Comparison of ENCODE assay signal across 10 mouse cellular contexts in the genomic region with DNA sequence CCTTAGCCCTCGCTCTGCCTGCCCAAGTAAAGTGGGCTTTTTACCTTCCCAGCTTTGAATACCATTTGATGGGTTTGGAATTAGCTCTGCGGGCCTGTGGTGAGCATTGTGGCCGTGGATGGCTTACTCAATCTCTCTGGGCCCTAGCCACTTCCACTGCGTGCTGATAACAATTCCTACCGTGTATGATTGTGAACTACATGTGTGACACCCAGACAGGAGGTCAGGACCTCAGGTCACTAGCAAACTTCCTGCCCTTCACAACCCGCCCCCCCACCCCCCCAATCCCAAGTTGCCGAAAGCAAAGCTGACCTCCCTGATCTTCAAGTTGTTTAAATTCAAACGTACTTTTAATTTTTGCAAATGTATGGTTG.
DNase-seq lines count a peak whose midpoint lies in the region; ATAC-seq and TF ChIP-seq lines count a peak whose summit lies in the region.
"Had no signal": no experiment of that assay in that cellular context is flagged by ENCODE, and none has a peak within 500 bp of the region (broad histone marks: within the 10 kb centered on the region; RNA-seq: fewer than 3 reads in every experiment).

No protein-coding gene starts in this region.

- TF ChIP-seq CTCF in lung, embryonic 14.5 days (IDR thresholded peaks at IDR 0.05; ENCODE audit: low read depth), result no peak

- H3K9ac ChIP-seq in lung, embryonic 14.5 days, result no peak overlapping the region
- no peak overlapping the region for H3K9ac ChIP-seq in liver, embryonic 13.5 days
- H3K9ac ChIP-seq: embryonic facial prominence, embryonic 13.5 days had no signal

- H3K4me2 ChIP-seq in lung, embryonic 14.5 days, result peak overlapping the region; percentile 42; the same call in 1 of the 2 replicates
- 0 out of 2 replicates have a peak overlapping the region, but pooled peaks have one; percentile 9 for H3K4me2 ChIP-seq in liver, embryonic 13.5 days

- WGBS in lung, embryonic 14.5 days, result 37% methylated on average over 8 of the region's 8 CpGs
- WGBS in liver, embryonic 13.5 days (ENCODE audit: insufficient replicate concordance), result 18% methylated on average over 8 of the region's 8 CpGs

- peaks cover 9% of the 10 kb centered on the region for H3K4me1 ChIP-seq in lung, embryonic 14.5 days (ENCODE audit: insufficient read depth)
- H3K4me1 ChIP-seq in liver, embryonic 13.5 days (replicated peaks), result peaks cover 28% of the 10 kb centered on the region

- no peaks in the 10 kb centered on the region for H3K9me3 ChIP-seq in lung, embryonic 14.5 days (ENCODE audit: low read depth, low read length)
- H3K9me3 ChIP-seq in liver, embryonic 13.5 days (replicated peaks), result no peaks in the 10 kb centered on the region

- no peak overlapping the region for H3K27ac ChIP-seq in lung, embryonic 14.5 days (ENCODE audit: low read depth)
- H3K27ac ChIP-seq in liver, embryonic 13.5 days, result peak overlapping the region; percentile 74
- H3K27ac ChIP-seq: embryonic facial prominence, embryonic 13.5 days had no signal

- H3K36me3 ChIP-seq in lung, embryonic 14.5 days (ENCODE audit: insufficient read depth), result no peaks in the 10 kb centered on the region
- H3K36me3 ChIP-seq in liver, embryonic 13.5 days, result no peaks in the 10 kb centered on the region
- H3K36me3 ChIP-seq: embryonic facial prominence, embryonic 13.5 days had no signal

- no peak overlapping the region for H3K4me3 ChIP-seq in lung, embryonic 14.5 days (ENCODE audit: low read depth, low read length)
- no peak overlapping the region for H3K4me3 ChIP-seq in liver, embryonic 13.5 days (replicated peaks)
- H3K4me3 ChIP-seq: embryonic facial prominence, embryonic 13.5 days had no signal

- no peak for ATAC-seq in lung, embryonic 14.5 days (ENCODE audit: insufficient read depth)
- ATAC-seq in liver, embryonic 13.5 days (ENCODE audit: low read depth), result peak; percentile 37; the same call in 1 of the 2 replicates
- peak; percentile 7; the same call in 1 of the 2 replicates for ATAC-seq in neutrophil, adult 5-6 weeks (ENCODE audit: extremely low read depth, insufficient number of reproducible peaks, low FRiP score, poor library complexity, severe bottlenecking)

- DNase-seq in embryo, embryonic 10.5 days (ENCODE audit: low spot score), result peak; percentile 25
- DNase-seq in embryo, embryonic 10 days (ENCODE audit: low spot score), result no peak
- DNase-seq in lung, embryonic 14.5 days, result no peak
- DNase-seq in lung, postnatal 10 days, result no peak
- DNase-seq in liver, embryonic 13.5 days, result no peak
- DNase-seq in cerebellum, postnatal 36 days, result no peak
- no peak for DNase-seq in layer of hippocampus, postnatal 10 days (ENCODE audit: low spot score in 2 of 2)
- DNase-seq: left cerebral cortex, postnatal 4 days had no signal

- H3K27me3 ChIP-seq in lung, embryonic 14.5 days (ENCODE audit: insufficient read depth, low read length), result no peaks in the 10 kb centered on the region
- H3K27me3 ChIP-seq in liver, embryonic 13.5 days, result no peaks in the 10 kb centered on the region
